Mouse (Mus musculus) hindlimb bud, embryonic 11.5 days (tissue): ENCODE measurements around the gene Psma3.
"Not testable (repeated sequence)": the region's sequence is repeated elsewhere in the genome, so short reads cannot be mapped to it uniquely, and the experiment has no call there.

Source experiments
- DNase-seq: peaks from one replicate; pipeline ENCODE4 v3.0.0-alpha.2; 2012; ENCODE audit warnings: low read depth, low spot score; ENCODE audit errors: extremely low spot score

The Psma3 gene

DNA sequence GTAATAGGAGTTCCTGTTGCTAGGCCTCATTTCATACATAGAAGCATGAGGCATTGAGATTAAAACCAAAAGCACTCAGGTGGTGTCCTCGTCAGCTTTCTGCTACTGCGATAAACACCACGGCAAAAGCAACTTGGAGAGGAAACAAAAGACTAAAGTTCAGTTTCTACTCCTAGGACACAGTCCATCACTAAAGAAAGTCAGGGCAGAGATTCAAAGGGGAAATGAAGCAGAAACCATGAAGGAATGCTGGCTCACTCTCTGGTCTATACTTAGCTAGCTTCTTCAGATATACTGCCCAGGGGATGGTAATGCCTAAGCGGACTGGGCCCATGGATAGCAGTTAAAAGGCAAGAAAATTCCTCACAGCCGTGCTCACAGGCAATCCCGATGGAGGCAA is 27.0 kb downstream of the Psma3 start:
- no peak for DNase-seq

DNA sequence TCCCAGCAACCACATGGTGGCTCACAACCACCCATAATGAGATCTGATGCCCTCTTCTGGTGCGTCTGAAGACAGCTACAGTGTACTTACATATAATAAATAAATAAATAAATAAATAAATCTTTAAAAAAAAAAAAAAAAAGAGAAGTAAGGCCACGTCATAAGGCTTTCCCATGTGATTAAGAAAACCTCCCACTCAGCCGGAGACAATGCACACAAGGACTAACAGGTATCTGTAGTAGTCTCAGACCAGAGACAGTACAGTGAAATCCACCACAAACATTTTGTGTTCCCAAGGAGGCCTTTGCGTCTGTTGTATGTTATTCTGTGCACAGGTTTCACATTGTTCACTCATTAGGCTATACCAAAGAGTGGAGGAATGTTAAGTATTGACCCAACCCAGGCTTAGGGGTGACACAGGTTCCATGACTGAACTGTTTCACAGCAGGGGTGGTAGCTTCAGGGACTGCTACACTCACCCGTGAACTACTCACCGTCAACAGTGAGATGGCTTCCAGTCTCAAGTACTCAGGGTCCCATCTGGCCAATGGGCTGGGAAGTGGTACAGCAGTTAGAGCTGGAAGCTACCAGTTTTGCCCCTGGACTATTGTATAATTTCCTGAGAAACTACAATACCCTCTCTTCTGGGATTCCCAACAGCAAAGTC is 29.5 kb downstream of the Psma3 start:
- DNase-seq, result no peak

DNA sequence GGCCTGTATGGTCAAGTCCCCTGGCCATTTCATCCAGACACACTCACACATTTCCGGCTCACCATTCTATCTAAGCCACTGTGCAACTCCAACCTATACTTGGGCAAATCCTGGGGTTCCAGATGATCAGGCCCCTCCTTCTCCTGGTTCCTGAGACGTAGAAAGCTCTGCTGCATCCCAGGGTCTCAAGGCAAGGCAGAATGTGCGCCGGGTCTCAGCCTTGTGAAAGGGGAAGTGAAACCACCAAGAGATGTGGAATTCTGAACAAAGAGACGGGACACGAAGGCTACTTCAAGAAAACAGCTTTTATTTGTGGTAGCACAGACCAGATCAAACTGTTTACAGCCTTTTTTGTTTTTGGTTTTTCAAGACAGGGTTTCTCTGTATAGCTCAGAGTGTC is 31.7 kb downstream of the Psma3 start:
- no peak for DNase-seq

DNA sequence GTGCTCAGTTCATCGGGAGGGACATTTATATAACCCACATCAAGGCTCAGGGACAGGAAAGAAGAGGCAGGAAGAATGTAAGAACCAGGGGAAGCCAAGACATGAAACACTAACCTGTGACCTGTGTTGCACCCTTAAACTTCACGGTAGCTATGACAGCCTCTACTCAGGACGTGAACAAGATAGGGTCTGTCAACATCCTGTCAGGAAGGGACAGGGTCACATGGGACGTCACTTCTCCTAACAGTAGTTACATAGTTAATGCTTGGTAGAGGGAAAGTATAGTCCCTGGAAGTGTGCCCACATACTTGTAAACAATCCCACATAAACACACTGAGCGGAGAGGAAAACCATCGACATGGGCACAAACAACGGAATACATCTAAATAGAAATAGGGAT is 32.5 kb downstream of the Psma3 start:
- DNase-seq, result no peak

DNA sequence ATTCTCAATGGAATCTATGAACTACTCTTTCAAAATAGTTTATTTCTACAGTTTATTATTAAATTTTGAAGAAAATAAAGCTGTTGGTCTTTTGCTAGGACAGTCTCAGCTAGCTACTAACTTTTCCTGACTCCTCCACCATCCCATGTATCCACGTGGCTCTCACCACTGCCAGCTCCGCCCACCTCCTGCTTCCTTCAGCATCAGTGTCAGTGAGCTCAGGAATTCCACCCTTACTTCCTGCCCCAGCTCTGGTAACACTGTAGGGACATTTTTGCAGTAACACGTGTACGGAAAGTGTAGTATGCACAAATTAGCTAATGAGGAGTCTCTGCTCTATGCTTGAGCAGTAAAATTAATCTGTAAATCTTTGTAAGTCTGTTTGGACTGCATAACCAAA is 35.3 kb downstream of the Psma3 start:
- no peak for DNase-seq

DNA sequence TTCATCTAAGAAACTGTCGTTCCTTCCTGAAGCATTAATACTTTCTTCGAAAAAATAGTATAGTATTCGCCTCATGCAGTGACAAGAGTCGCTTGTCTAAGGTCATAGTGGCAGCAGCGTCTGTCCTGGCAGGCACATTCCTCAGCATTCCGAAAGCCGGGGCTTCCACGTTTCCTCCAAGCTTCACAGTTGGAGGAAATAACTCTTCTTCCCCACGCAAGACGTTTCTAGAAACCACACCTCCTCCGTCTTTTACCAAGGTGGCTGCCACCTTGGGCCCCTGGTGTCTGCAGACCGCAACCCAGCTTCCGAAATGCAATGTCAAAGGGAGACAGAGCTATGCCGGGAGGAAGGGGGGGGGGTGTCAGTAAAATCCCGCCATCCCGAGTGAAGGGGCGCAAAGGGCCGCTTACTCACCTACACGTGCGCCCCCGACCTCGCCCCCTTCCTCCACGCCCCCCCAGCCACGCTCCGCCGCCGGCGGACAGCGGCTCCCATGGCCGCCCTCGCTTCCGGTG is 40.5 kb downstream of the Psma3 start:
- no peak for DNase-seq

DNA sequence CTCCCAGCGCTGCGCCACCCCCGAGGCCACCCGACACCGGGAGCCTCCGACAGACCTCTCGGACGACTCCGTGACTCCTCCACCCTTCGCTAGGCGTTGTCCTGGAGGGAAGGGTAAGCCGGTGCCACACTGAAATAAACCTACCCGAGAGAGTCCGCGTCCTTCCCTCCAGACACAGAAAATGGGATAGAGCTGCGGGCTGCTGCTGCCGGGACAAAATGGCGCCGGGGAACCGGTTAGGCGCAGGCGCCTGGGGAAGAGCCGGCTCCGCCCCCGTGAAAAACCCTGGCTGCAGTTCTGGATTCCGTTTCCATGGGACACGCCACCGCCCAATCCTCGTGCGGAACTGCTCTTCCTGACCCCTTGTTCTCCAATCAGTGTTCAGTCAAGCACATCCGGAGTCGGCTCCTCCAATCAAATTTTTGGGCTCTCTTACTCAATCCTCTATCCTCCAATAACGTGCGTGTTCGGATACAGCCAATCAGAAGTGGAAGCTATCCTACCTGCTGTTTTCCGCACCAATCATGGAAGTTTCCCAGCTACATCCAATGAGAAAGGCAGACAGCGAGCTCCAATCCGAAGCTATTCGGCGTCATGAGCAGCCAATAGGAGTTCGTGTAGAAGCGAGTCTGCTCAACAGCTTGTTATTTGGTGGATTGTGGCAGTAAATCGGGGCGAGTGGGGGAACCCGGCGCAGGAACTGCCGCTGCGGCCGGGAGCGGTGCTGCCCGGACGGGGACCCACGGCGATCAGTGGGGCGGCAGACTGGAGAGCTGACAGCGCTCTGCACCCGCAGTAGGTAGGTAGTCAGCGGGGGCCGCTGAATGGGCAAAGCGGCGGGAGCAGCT is 41.2 kb downstream of the Psma3 start, which contains the start of gene Arid4a:
Gene Arid4a, plus strand, starts transcription at position 628 of the 848 bp plus-strand sequence.
- peak; percentile 100 for DNase-seq

DNA sequence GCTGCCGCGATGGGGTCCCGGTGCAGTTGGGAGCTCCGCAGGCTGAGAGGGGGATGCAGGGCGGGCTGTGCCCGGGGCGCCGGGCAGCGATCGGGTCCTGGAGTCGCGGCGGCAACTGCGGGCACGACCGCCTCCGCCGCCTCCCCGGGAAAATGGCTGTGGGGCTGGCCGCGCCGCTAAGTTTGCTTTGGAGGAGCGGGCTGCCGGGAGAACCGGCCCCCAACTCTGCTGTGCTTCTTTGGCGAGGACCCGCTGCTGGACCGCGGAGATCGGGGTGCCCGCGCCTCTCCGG is 41.7 kb downstream of the Psma3 start:
- DNase-seq, result no peak

DNA sequence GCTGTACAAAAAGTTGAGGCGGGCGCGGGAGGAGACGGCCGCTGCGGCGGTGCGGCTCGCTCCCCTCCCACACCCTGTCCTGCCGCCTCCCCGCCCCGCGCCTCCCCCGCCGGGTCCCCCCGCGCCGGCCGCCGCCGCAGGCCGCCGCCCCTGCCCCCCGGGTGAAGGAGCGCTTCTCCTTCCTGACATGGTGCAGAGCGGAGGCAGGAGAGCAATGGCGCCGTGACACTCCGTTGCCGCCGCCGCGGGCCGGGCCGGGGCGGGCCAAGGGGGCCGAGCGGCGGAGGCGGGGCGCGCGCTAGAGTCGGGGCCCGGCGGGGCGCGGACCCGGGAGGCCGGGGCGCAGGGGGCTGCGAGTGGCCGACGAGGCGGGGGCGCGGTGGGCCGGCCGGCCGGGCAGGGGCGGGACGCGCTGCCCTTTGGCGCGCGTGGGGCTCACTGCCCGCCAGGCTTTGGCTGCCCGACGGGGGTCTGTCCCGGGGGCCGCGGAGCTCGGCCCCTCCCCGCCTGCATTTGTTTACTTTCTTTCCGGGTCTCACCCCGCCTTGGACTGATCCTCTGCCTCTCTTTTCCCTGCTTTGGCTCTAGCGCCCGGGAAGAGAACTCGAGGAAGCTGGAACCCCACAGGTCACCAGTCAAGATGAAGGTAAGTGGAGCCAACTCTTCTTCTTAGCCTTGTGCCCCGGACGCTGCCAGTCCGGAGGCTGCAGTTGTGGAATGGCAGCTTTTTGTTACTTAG is 42.3 kb downstream of the Psma3 start:
- DNase-seq, result no peak

DNA sequence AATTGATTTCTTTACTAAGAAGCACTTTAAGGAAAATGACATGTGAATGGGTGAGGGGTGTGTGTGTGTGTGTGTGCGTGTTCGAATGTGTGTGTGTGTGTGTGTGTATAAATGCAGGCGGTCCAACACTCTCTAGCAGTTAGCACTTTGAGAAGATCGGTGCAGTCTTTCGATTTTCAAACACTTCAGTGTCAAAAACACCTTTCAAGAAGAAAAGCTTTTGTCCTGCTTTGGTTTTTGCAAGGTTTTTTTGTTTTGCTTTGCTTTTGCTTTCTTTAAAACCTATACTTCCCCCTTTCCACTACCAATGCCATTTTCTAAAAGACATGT is 42.8 kb downstream of the Psma3 start:
- DNase-seq, result no peak

DNA sequence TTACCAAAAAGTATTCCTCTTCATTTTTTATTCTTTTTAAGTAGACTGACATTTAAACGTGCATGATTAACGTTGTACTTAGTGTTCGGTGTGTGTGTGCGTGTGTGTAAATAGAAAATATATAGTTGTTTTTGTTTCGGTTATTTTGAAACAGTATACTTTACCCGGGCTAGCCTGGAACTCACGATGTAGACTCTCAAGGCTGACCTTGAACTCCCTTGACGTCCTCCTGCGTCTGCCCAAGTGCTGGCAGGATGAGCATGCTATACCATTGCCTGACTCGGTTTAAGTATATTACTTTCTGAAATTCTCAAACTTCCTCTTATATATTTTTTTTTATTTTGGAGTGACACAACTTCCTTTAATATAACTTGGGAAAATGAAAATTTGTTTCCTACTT is 43.4 kb downstream of the Psma3 start:
- DNase-seq, result no peak

DNA sequence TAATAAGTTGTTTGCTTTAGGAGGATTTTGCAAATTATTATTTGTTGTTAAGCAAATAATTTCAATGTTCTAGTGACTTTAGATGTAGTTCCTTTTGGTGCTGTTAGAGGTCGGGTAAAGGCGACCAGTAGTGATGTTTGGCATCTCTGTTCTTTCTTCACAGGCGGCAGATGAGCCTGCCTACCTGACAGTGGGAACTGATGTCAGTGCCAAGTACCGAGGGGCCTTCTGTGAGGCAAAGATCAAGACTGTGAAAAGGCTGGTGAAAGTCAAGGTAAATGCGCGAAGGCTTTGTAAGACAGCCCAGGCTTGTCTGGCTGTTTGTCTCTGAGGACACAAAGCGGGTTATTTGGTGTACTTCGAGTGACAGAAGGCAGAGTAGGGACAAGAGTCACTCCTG is 44.8 kb downstream of the Psma3 start:
- DNase-seq, result no peak

DNA sequence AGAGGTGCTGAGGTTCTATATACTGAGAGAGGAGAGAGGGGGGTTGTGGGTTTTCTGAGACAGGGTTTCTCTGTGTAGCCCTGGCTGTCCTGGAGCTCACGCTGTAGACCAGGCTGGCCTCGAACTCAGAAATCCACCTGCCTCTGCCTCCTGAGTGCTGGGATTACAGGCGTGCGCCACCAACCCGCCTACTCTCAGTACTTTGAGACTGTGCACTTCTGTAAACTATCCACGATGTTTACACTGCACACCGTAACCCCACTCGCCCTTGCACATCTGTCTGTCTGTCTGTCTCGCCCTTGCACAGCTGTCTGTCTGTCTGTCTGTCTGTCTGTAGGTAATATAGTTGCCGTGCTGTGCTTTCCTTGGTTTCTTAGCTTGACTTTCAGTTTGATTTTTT is 50.0 kb downstream of the Psma3 start:
- DNase-seq, result no peak

DNA sequence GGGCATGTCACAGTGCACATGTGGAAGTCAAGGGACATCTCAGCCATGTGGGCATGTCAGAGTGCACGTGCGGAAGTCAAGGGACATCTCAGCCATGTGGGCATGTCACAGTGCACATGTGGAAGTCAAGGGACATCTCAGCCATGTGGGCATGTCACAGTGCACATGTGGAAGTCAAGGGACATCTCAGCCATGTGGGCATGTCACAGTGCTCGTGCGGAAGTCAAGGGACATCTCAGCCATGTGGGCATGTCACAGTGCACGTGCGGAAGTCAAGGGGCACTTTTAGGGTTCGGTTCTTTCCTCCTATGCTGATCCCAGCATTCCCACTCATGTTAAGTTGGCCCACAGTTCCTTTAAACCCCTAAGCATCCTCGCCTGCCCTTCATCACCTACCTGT is 53.8 kb downstream of the Psma3 start:
- DNase-seq, result not testable (repeated sequence)

DNA sequence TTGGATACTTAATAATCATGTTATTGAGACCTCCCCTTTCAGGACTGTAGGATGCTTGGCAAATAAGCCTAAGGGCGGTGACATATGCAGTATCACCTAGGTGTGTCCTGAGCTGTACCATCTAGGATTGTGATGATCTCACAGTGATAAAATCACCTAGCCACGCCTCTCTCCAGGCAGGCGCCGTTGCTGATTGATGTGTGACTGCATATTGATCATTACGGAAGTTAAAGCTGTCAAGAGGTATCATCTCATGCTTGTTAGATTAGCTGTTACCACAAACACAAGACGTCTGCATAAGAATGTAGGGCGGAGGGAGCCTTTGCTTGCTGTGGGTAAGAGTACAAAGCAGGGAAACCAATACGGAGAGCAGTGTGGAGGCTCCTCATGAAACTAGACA is 55.8 kb downstream of the Psma3 start:
- DNase-seq, result no peak

DNA sequence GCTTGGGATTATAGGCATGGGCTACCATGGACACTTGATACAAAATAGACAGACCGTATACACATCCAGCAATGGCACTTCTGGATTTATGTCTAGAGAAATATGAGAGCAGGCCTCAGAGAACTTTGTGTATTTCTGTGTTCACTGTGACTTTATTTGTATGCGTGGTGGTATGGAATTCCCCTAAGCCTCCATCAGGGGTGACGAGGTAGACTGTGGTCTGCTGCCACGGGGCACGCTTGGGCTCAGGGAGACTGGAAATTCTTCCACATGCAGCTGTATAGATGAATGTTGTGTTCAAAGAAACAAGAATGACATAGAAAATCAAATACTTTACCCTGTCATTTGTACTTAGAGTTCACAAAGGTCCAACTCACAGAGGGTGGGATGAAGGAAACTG is 56.3 kb downstream of the Psma3 start:
- no peak for DNase-seq

DNA sequence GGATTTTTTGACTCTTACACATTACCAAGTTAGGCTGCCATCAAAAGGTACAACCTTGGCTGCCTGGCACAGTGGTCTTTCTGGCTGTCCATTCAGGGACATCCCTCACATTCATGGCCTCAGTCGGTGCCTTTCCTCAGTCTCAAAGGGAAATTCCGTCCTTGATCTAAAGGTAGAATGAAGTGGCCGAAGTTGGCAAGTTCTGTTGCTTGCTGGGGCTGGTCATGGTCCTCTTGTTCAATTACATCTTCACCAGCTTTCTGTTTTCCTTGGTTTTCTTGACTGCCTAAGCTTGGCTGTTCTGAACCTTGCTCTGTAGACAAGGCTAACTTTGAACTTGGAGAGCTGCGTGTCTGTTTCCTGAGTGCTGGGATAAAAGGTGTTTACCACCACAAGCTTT is 61.4 kb downstream of the Psma3 start:
- no peak for DNase-seq

DNA sequence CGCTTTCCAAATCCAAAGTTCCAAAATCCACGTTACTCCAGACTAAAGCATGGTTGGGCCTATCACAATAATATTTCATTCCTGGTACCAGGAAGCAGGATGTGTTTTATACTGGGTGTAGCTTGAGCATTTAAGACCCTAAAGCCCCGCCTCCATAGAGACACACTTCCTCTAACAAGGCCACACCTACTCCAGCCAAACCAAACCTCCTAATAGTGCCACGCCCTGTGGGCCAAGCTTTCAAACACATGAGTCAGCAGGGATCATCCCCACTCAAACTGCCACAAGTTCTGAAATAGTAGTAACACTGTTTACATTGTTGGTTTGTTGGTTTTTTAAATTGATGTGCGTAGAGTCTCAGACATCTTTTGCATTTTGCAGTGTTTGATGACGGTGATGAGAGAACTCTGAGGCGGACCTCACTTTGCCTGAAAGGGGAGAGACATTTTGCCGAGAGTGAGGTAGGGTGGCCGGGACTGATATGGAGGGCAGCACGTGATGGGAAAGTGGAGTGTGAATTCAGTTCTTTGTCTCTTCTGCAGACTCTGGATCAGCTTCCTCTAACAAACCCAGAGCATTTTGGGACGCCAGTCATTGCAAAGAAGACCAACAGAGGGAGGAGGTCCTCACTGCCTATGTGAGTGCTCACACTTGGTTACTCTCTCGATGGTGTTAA is 62.4 kb downstream of the Psma3 start:
- DNase-seq, result no peak

DNA sequence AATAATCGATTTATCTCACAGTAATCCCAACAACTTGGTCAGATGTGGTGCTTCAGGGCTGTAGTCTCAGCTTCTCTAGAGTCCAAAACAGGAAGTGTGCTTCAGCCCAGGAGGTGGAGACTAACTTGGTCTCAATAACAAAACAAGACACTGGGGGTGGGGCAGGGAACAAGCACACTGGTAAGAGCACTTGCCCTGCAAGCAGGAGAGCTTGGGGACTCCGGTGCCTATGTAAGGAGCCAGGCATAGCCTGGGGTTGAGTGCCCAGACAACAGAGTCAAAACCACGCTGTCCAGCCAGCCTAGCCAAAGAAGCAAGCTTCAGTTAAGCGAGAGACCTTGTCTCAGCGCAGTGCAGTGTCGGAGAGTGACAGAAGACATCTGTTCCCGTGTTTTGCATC is 66.0 kb downstream of the Psma3 start:
- no peak for DNase-seq

DNA sequence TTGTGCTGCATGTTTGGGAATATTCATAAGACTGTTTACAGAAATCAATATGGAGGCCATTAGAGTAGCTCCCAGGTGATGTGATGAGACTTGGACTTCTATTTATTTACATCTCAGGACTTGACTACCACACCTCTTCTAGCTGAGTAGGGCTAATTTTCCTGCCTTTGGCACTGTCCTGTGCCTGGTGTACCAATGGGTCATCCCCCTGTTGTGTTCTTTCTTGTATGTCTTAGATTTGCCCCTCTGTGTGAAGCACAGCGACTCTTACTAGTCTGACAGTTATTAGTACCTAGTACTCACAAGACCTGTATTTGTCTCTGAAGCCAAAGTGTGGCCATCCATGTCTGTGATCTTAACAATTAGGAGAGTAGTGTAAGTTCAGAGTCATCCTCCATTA is 68.0 kb downstream of the Psma3 start:
- DNase-seq, result no peak

DNA sequence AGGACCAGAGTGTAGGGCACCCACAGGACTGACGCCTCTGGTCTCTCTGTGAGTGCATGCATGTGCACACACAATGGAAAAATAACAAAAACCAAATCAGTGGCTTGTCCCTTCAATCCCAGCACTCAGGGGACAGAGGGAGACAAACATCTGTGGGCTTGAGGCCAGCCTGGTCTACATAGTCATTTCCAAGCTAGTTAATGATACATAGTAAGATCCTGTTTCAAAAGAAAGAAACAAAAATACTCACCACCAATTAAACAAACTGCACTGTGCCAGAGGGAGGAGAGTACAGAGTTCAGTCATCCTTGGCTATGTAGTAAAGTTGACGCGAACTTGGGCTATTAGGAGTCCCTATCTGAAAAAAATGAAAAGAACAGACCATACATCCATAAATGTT is 69.2 kb downstream of the Psma3 start:
- DNase-seq, result no peak

DNA sequence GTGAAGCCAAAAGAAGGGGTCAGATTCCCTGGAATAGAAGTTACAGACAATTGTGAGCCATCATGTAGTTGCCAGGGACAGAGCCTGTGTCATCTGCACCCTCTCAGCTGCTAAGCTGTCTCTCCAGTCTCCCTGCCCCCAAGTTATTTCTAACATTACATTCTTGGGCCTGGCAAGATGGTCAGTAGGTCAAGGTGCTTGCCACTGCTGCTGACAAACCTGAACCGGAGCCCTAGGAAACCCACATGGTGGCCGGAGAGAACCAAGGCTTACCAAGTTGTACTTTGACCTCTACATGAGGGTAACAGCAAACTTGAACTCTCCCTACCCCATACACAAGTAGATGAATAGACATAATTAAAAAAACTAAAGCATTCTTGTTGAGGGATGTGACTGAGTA is 70.1 kb downstream of the Psma3 start:
- DNase-seq, result no peak
